Comparison of ENCODE assay signal across 17 mouse cellular contexts in the genomic region with DNA sequence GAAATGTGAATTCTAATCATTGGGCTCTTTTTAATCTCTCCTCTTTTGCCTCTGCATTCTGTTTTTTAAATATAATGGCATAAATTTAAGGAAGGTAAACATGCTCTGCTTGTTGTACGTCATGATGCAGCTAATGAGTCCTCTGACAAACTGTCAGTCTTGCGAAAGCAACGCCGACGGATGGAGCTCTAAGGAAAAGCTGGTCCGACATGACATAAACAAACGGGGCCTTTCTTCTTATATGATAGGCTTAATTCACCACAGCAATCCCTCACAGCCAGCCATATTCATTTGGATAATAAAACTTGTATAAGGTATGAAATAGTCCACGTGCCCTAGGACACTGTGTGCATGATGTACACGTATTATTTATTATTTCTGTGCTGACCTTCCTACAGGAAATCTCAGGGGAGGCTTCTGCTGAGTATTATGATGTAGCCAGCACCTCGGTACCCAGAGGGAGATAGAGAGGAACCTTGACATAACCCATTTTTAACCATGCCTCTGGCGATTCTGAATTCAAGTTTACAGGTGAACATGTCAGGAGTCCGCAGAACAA.
DNase-seq lines count a peak whose midpoint lies in the region; ATAC-seq and TF ChIP-seq lines count a peak whose summit lies in the region.
"Had no signal": no experiment of that assay in that cellular context is flagged by ENCODE, and none has a peak within 500 bp of the region (broad histone marks: within the 10 kb centered on the region; RNA-seq: fewer than 3 reads in every experiment).

No protein-coding gene starts in this region.

- H3K27ac ChIP-seq in hindbrain, embryonic 11.5 days (ENCODE audit: low read depth, low read length): peak overlapping the region; percentile 17
- H3K27ac ChIP-seq in hindbrain, postnatal 0 days: no peak overlapping the region; the same call in 1 of the 2 replicates
- peak overlapping the region; percentile 84 for H3K27ac ChIP-seq in hindbrain, embryonic 14.5 days
- peak overlapping the region; percentile 79 for H3K27ac ChIP-seq in midbrain, embryonic 16.5 days (ENCODE audit: low read length)
- H3K27ac ChIP-seq: intestine, embryonic 15.5 days; limb, embryonic 12.5 days; liver, embryonic 13.5 days had no signal

- H3K4me2 ChIP-seq in hindbrain, embryonic 11.5 days (replicated peaks; ENCODE audit: low read depth, low read length): no peak overlapping the region
- H3K4me2 ChIP-seq in hindbrain, postnatal 0 days (ENCODE audit: low read depth, low read length): no peak overlapping the region
- H3K4me2 ChIP-seq in hindbrain, embryonic 14.5 days (replicated peaks): peak overlapping the region; percentile 28
- peak overlapping the region; percentile 30 for H3K4me2 ChIP-seq in midbrain, embryonic 16.5 days (ENCODE audit: low read length)
- H3K4me2 ChIP-seq: intestine, embryonic 15.5 days; limb, embryonic 12.5 days; liver, embryonic 13.5 days had no signal

- no peak overlapping the region for H3K4me3 ChIP-seq in hindbrain, embryonic 11.5 days (ENCODE audit: low read depth, low read length)
- H3K4me3 ChIP-seq in hindbrain, postnatal 0 days (ENCODE audit: low read length): no peak overlapping the region
- no peak overlapping the region for H3K4me3 ChIP-seq in hindbrain, embryonic 14.5 days (replicated peaks; ENCODE audit: low read length)
- H3K4me3 ChIP-seq in midbrain, embryonic 16.5 days (ENCODE audit: low read depth, low read length): no peak overlapping the region
- H3K4me3 ChIP-seq: intestine, embryonic 15.5 days; limb, embryonic 12.5 days; liver, embryonic 13.5 days had no signal

- WGBS in hindbrain, embryonic 11.5 days: 61% methylated on average over 12 of the region's 12 CpGs
- 46% methylated on average over 12 of the region's 12 CpGs for WGBS in hindbrain, postnatal 0 days
- WGBS in hindbrain, embryonic 14.5 days: 27% methylated on average over 12 of the region's 12 CpGs
- WGBS in midbrain, embryonic 16.5 days: 23% methylated on average over 12 of the region's 12 CpGs

- no peak for DNase-seq in hindbrain, embryonic 11.5 days (ENCODE audit: low spot score)
- DNase-seq in hindbrain, postnatal 0 days (ENCODE audit: low spot score): no peak
- peak; percentile 66 for DNase-seq in brain, embryonic 14.5 days (ENCODE audit: low read depth)
- DNase-seq in hindbrain, embryonic 14.5 days (ENCODE audit: low spot score): no peak
- no peak for DNase-seq in adrenal gland, adult 18-20 months (ENCODE audit: low spot score in 2 of 2)
- DNase-seq: cerebellum, adult 2 months; heart, adult 18-20 months; heart, postnatal 36 days; kidney, postnatal 4 days; liver, embryonic 13.5 days; lung, postnatal 10 days; right cerebral cortex, adult 18-20 months; thymus, postnatal 14 days had no signal

- no peaks in the 10 kb centered on the region for H3K4me1 ChIP-seq in hindbrain, embryonic 11.5 days (replicated peaks; ENCODE audit: control insufficient read depth, insufficient read depth, low read length)
- H3K4me1 ChIP-seq in hindbrain, postnatal 0 days (ENCODE audit: insufficient read depth, low read length): no peaks in the 10 kb centered on the region
- H3K4me1 ChIP-seq in hindbrain, embryonic 14.5 days (replicated peaks; ENCODE audit: control insufficient read depth, insufficient read depth, low read length): peaks cover 43% of the 10 kb centered on the region
- H3K4me1 ChIP-seq in midbrain, embryonic 16.5 days (ENCODE audit: control insufficient read depth, insufficient read depth, low read length): peaks cover 23% of the 10 kb centered on the region
- H3K4me1 ChIP-seq: intestine, embryonic 15.5 days; liver, embryonic 13.5 days had no signal

- no peak for TF ChIP-seq CTCF in hindbrain, postnatal 0 days (IDR thresholded peaks at IDR 0.05; ENCODE audit: low read depth)
- no peak for TF ChIP-seq CTCF in brain, embryonic 14.5 days (IDR thresholded peaks at IDR 0.05; ENCODE audit: borderline replicate concordance, extremely low read depth, insufficient read depth, insufficient read length)

- H3K9me3 ChIP-seq in hindbrain, embryonic 11.5 days (ENCODE audit: control insufficient read depth, low read length): no peaks in the 10 kb centered on the region
- no peaks in the 10 kb centered on the region for H3K9me3 ChIP-seq in hindbrain, postnatal 0 days (ENCODE audit: low read length)
- no peaks in the 10 kb centered on the region for H3K9me3 ChIP-seq in hindbrain, embryonic 14.5 days (ENCODE audit: control insufficient read depth, low read length)
- H3K9me3 ChIP-seq in midbrain, embryonic 16.5 days (replicated peaks; ENCODE audit: control insufficient read depth, low read length, poor library complexity, severe bottlenecking): no peaks in the 10 kb centered on the region
- H3K9me3 ChIP-seq: intestine, embryonic 15.5 days; limb, embryonic 12.5 days; liver, embryonic 13.5 days had no signal

- ATAC-seq in hindbrain, embryonic 11.5 days (ENCODE audit: low FRiP score): no peak
- ATAC-seq in hindbrain, postnatal 0 days: no peak
- no peak for ATAC-seq in hindbrain, embryonic 14.5 days (ENCODE audit: low FRiP score)
- no peak for ATAC-seq in midbrain, embryonic 16.5 days
- ATAC-seq in granulocyte monocyte progenitor cell, adult 5-6 weeks (replicated peaks; ENCODE audit: poor library complexity, severe bottlenecking): no peak
- ATAC-seq: intestine, embryonic 15.5 days had no signal

- no peaks in the 10 kb centered on the region for H3K27me3 ChIP-seq in hindbrain, embryonic 11.5 days (ENCODE audit: control insufficient read depth, insufficient read depth, low read length)
- H3K27me3 ChIP-seq in hindbrain, postnatal 0 days (ENCODE audit: insufficient read depth, low read length): no peaks in the 10 kb centered on the region
- no peaks in the 10 kb centered on the region for H3K27me3 ChIP-seq in hindbrain, embryonic 14.5 days (ENCODE audit: control insufficient read depth, insufficient read depth, low read length)
- H3K27me3 ChIP-seq in midbrain, embryonic 16.5 days (ENCODE audit: control insufficient read depth, insufficient read depth, low read depth, low read length): no peaks in the 10 kb centered on the region
- H3K27me3 ChIP-seq: intestine, embryonic 15.5 days; liver, embryonic 13.5 days had no signal

- H3K36me3 ChIP-seq in hindbrain, embryonic 11.5 days (ENCODE audit: control insufficient read depth, insufficient read depth, low read length): no peaks in the 10 kb centered on the region
- no peaks in the 10 kb centered on the region for H3K36me3 ChIP-seq in hindbrain, postnatal 0 days (ENCODE audit: insufficient read depth, low read length)
- H3K36me3 ChIP-seq in hindbrain, embryonic 14.5 days (replicated peaks; ENCODE audit: control insufficient read depth, insufficient read depth): 0 out of 2 replicates have a peak, but pooled peaks cover 8% of the 10 kb centered on the region
- H3K36me3 ChIP-seq in midbrain, embryonic 16.5 days (ENCODE audit: control insufficient read depth, insufficient read depth, low read length): no peaks in the 10 kb centered on the region
- H3K36me3 ChIP-seq: intestine, embryonic 15.5 days; limb, embryonic 12.5 days; liver, embryonic 13.5 days had no signal

- H3K9ac ChIP-seq in hindbrain, embryonic 11.5 days (ENCODE audit: low read depth, low read length): no peak overlapping the region
- no peak overlapping the region for H3K9ac ChIP-seq in hindbrain, postnatal 0 days (replicated peaks; ENCODE audit: low read length)
- peak overlapping the region; percentile 30; the same call in 1 of the 2 replicates for H3K9ac ChIP-seq in hindbrain, embryonic 14.5 days
- H3K9ac ChIP-seq in midbrain, embryonic 16.5 days (ENCODE audit: low read depth, low read length): no peak overlapping the region
- H3K9ac ChIP-seq: intestine, embryonic 15.5 days; limb, embryonic 12.5 days; liver, embryonic 13.5 days had no signal

- TF ChIP-seq POLR2A in brain, embryonic 14.5 days (IDR thresholded peaks at IDR 0.05; ENCODE audit: borderline replicate concordance, extremely low read depth, insufficient read depth, insufficient read length, poor library complexity, severe bottlenecking): no peak

Comparison
In these comparisons a context has a peak if more than half of its experiments do, and no peak if none do; other contexts are left out.
1. H3K4me2 ChIP-seq: peak in hindbrain, embryonic 14.5 days (single experiment) and midbrain, embryonic 16.5 days (single experiment); none in hindbrain, embryonic 11.5 days (single experiment) and hindbrain, postnatal 0 days (single experiment).